Comparison of ENCODE assay signal across 9 mouse cellular contexts in the genomic region with DNA sequence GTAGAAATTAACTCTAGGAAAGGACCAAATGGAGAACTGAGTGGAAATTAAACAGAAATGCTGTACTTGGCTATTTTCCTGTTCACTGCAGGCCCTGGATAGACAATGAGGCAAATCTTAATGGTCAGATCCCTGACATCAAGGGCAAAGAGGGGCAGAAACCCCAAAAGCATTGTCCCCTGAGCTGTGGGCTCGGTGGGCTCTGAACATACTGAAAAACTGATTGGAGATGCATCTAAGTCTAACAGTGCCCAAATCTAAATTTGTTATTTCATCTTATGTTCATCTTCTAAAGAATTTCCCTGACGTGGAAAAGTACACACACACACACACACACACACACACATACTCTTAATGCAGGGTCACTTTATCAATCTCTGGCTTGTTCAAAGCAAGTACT. TPM values are rescaled to one million over a fixed set of nuclear protein-coding genes. Genes with fewer than 3 reads are reported as not detected.
DNase-seq lines count a peak whose midpoint lies in the region; ATAC-seq and TF ChIP-seq lines count a peak whose summit lies in the region.
"Had no signal": no experiment of that assay in that cellular context is flagged by ENCODE, and none has a peak within 500 bp of the region (broad histone marks: within the 10 kb centered on the region; RNA-seq: fewer than 3 reads in every experiment).

No protein-coding gene starts in this region.

- ATAC-seq in heart, embryonic 12.5 days (ENCODE audit: insufficient number of reproducible peaks, low FRiP score), result no peak
- ATAC-seq in forebrain, postnatal 0 days, result no peak
- no peak for ATAC-seq in liver, embryonic 14.5 days (ENCODE audit: insufficient read depth)

- DNase-seq in heart, postnatal 10 days, result no peak
- no peak for DNase-seq in forebrain, postnatal 0 days
- DNase-seq in liver, embryonic 14.5 days (ENCODE audit: low read depth in 3 of 3, low spot score in 3 of 3), result no peak
- no peak for DNase-seq in thymus, adult 18-20 months
- DNase-seq in ovary, adult 18-20 months (ENCODE audit: low spot score), result no peak
- DNase-seq in cerebellum, postnatal 36 days, result no peak
- DNase-seq: kidney, postnatal 14 days had no signal

- H3K27me3 ChIP-seq in heart, embryonic 12.5 days (replicated peaks), result no peaks in the 10 kb centered on the region
- peaks cover 23% of the 10 kb centered on the region; the same call in 1 of the 2 replicates for H3K27me3 ChIP-seq in E14TG2a.4 (ENCODE audit: insufficient read depth, low read length)
- no peaks in the 10 kb centered on the region for H3K27me3 ChIP-seq in forebrain, postnatal 0 days (ENCODE audit: insufficient read depth, low read length)
- no peaks in the 10 kb centered on the region; the same call in none of the 2 replicates for H3K27me3 ChIP-seq in liver, embryonic 14.5 days (ENCODE audit: control insufficient read depth, insufficient read depth, low read length)

- peak overlapping the region; percentile 87 for H3K4me3 ChIP-seq in heart, embryonic 12.5 days
- H3K4me3 ChIP-seq in E14TG2a.4 (replicated peaks; ENCODE audit: low read length), result peak overlapping the region; percentile 88; the same call in 1 of the 2 replicates
- H3K4me3 ChIP-seq in forebrain, postnatal 0 days (ENCODE audit: low read depth, low read length), result peak overlapping the region; percentile 84
- no peak overlapping the region for H3K4me3 ChIP-seq in liver, embryonic 14.5 days (ENCODE audit: insufficient read depth in 1 of 2, low read depth in 2 of 2, low read length in 2 of 2)

- H3K4me1 ChIP-seq in heart, embryonic 12.5 days (replicated peaks), result peaks cover 10% of the 10 kb centered on the region
- peaks cover 10% of the 10 kb centered on the region for H3K4me1 ChIP-seq in E14TG2a.4 (replicated peaks; ENCODE audit: low read depth, low read length)
- peaks cover 10% of the 10 kb centered on the region for H3K4me1 ChIP-seq in forebrain, postnatal 0 days (ENCODE audit: insufficient read depth)
- H3K4me1 ChIP-seq in liver, embryonic 14.5 days (replicated peaks; ENCODE audit: control insufficient read depth in 2 of 2, insufficient read depth in 2 of 2, low read length in 1 of 2), result no peaks in the 10 kb centered on the region

- 0 out of 2 replicates have a peak overlapping the region, but pooled peaks have one; percentile 7 for H3K9ac ChIP-seq in heart, embryonic 12.5 days
- no peak overlapping the region for H3K9ac ChIP-seq in forebrain, postnatal 0 days
- no peak overlapping the region for H3K9ac ChIP-seq in liver, embryonic 14.5 days (replicated peaks)

- H3K9me3 ChIP-seq in heart, embryonic 12.5 days (replicated peaks), result no peaks in the 10 kb centered on the region
- H3K9me3 ChIP-seq in E14TG2a.4 (ENCODE audit: low read length), result no peaks in the 10 kb centered on the region
- H3K9me3 ChIP-seq in forebrain, postnatal 0 days (ENCODE audit: low read length), result no peaks in the 10 kb centered on the region
- no peaks in the 10 kb centered on the region for H3K9me3 ChIP-seq in liver, embryonic 14.5 days (ENCODE audit: control insufficient read depth, low read length)

- intact Hi-C loops in heart, postnatal 10 days (cut with DNase I), result loop anchor here (2.0 kb wide), 1 partner anchor 27 kb away; the partner anchor contains the start of gene Smpd1

- TF ChIP-seq CTCF in E14TG2a.4 (conservative IDR thresholded peaks at IDR 0.05; ENCODE audit: low read length), result no peak
- no peak for TF ChIP-seq CTCF in forebrain, postnatal 0 days (IDR thresholded peaks at IDR 0.05; ENCODE audit: low read depth)
- TF ChIP-seq CTCF in liver, embryonic 14.5 days (IDR thresholded peaks at IDR 0.05; ENCODE audit: low read depth), result no peak

- H3K27ac ChIP-seq in heart, embryonic 12.5 days (ENCODE audit: poor library complexity, severe bottlenecking), result peak overlapping the region; percentile 66
- H3K27ac ChIP-seq in forebrain, postnatal 0 days (ENCODE audit: low read depth, low read length), result peak overlapping the region; percentile 97
- no peak overlapping the region for H3K27ac ChIP-seq in liver, embryonic 14.5 days

- WGBS in heart, embryonic 12.5 days, result 80% methylated on average over 2 of the region's 2 CpGs
- 58% methylated on average over 2 of the region's 2 CpGs for WGBS in forebrain, postnatal 0 days
- 58% methylated on average over 2 of the region's 2 CpGs for WGBS in liver, embryonic 14.5 days (ENCODE audit: insufficient replicate concordance)

- no peaks in the 10 kb centered on the region for H3K36me3 ChIP-seq in heart, embryonic 12.5 days
- no peaks in the 10 kb centered on the region for H3K36me3 ChIP-seq in E14TG2a.4 (ENCODE audit: insufficient read depth, low read length)
- H3K36me3 ChIP-seq in forebrain, postnatal 0 days (ENCODE audit: insufficient read depth), result no peaks in the 10 kb centered on the region
- no peaks in the 10 kb centered on the region for H3K36me3 ChIP-seq in liver, embryonic 14.5 days (replicated peaks; ENCODE audit: control insufficient read depth, insufficient read depth, low read depth)

- H3K4me2 ChIP-seq in heart, embryonic 12.5 days, result peak overlapping the region; percentile 84
- H3K4me2 ChIP-seq in forebrain, postnatal 0 days (ENCODE audit: low read depth), result peak overlapping the region; percentile 66
- peak overlapping the region; percentile 63; the same call in 1 of the 2 replicates for H3K4me2 ChIP-seq in liver, embryonic 14.5 days (ENCODE audit: low read depth)

- TF ChIP-seq EP300 in liver, embryonic 14.5 days (IDR thresholded peaks at IDR 0.05; ENCODE audit: low read depth), result no peak

RNA-seq across cellular contexts. Expression of gene Apbb1, which starts 0.5 kb away (rescaled TPM):
- polyA plus RNA-seq in heart, embryonic 12.5 days (2016; fragmentation: Nextera tagmentation; extraction: Ambion mirVana), result 48.8 and 52.9 TPM in 2 replicates
- 10 to 100 TPM; 67.0 to 76.3 TPM for total RNA-seq in heart, postnatal 10 days (2021)
- total RNA-seq in forebrain, postnatal 0 days (2014; rRNA removed), result 451 and 455 TPM in 2 replicates
- 329 and 350 TPM in 2 replicates for polyA plus RNA-seq in forebrain, postnatal 0 days (2015; fragmentation: Nextera tagmentation; extraction: Ambion mirVana)
- polyA plus RNA-seq in liver, embryonic 14.5 days (2012; rRNA removed), result 2.1 and 3.0 TPM in 2 replicates
- 1.6 and 2.3 TPM in 2 replicates for polyA plus RNA-seq in liver, embryonic 14.5 days (2014; fragmentation: Nextera tagmentation; extraction: Ambion mirVana)

RNA-seq across cellular contexts. Expression of gene Hpx, which starts 18.0 kb away (rescaled TPM):
- 0.33 and 1.9 TPM in 2 replicates for polyA plus RNA-seq in heart, embryonic 12.5 days (2016; fragmentation: Nextera tagmentation; extraction: Ambion mirVana)
- under 1 TPM; 0.17 to 0.34 TPM for total RNA-seq in heart, postnatal 10 days (2021)
- not detected in 2 replicates for total RNA-seq in forebrain, postnatal 0 days (2014; rRNA removed)
- 0.17 and 0.21 TPM in 2 replicates for polyA plus RNA-seq in forebrain, postnatal 0 days (2015; fragmentation: Nextera tagmentation; extraction: Ambion mirVana)
- 203 and 207 TPM in 2 replicates for polyA plus RNA-seq in liver, embryonic 14.5 days (2012; rRNA removed)
- polyA plus RNA-seq in liver, embryonic 14.5 days (2014; fragmentation: Nextera tagmentation; extraction: Ambion mirVana), result 276 and 285 TPM in 2 replicates

RNA-seq across cellular contexts. Expression of gene Smpd1, which starts 27.8 kb away (rescaled TPM):
- 52.4 and 54.6 TPM in 2 replicates for polyA plus RNA-seq in heart, embryonic 12.5 days (2016; fragmentation: Nextera tagmentation; extraction: Ambion mirVana)
- 100 to 1,000 TPM; 120 to 137 TPM for total RNA-seq in heart, postnatal 10 days (2021)
- 100 and 124 TPM in 2 replicates for total RNA-seq in forebrain, postnatal 0 days (2014; rRNA removed)
- polyA plus RNA-seq in forebrain, postnatal 0 days (2015; fragmentation: Nextera tagmentation; extraction: Ambion mirVana), result 88.8 and 100 TPM in 2 replicates
- polyA plus RNA-seq in liver, embryonic 14.5 days (2012; rRNA removed), result 9.3 and 11.5 TPM in 2 replicates
- polyA plus RNA-seq in liver, embryonic 14.5 days (2014; fragmentation: Nextera tagmentation; extraction: Ambion mirVana), result 22.3 and 25.2 TPM in 2 replicates

RNA-seq across cellular contexts. Expression of gene Trim3, which starts 51.4 kb away (rescaled TPM):
- 27.9 and 30.7 TPM in 2 replicates for polyA plus RNA-seq in heart, embryonic 12.5 days (2016; fragmentation: Nextera tagmentation; extraction: Ambion mirVana)
- 10 to 100 TPM; 34.4 to 36.9 TPM for total RNA-seq in heart, postnatal 10 days (2021)
- 142 and 160 TPM in 2 replicates for total RNA-seq in forebrain, postnatal 0 days (2014; rRNA removed)
- 70.5 and 93.0 TPM in 2 replicates for polyA plus RNA-seq in forebrain, postnatal 0 days (2015; fragmentation: Nextera tagmentation; extraction: Ambion mirVana)
- polyA plus RNA-seq in liver, embryonic 14.5 days (2012; rRNA removed), result 3.8 and 4.3 TPM in 2 replicates
- polyA plus RNA-seq in liver, embryonic 14.5 days (2014; fragmentation: Nextera tagmentation; extraction: Ambion mirVana), result 1.9 and 2.2 TPM in 2 replicates

RNA-seq across cellular contexts. Expression of gene Timm10b, which starts 57.9 kb away (rescaled TPM):
- polyA plus RNA-seq in heart, embryonic 12.5 days (2016; fragmentation: Nextera tagmentation; extraction: Ambion mirVana), result 142 and 155 TPM in 2 replicates
- total RNA-seq in heart, postnatal 10 days (2021), result 100 to 1,000 TPM in 1 of 2 experiments, 10 to 100 TPM in 1; 97.3 to 100 TPM
- 49.8 and 65.6 TPM in 2 replicates for total RNA-seq in forebrain, postnatal 0 days (2014; rRNA removed)
- polyA plus RNA-seq in forebrain, postnatal 0 days (2015; fragmentation: Nextera tagmentation; extraction: Ambion mirVana), result 160 and 167 TPM in 2 replicates
- 47.6 and 58.7 TPM in 2 replicates for polyA plus RNA-seq in liver, embryonic 14.5 days (2012; rRNA removed)
- 120 and 122 TPM in 2 replicates for polyA plus RNA-seq in liver, embryonic 14.5 days (2014; fragmentation: Nextera tagmentation; extraction: Ambion mirVana)

Comparison
In these comparisons a context has a peak if more than half of its experiments do, and no peak if none do; other contexts are left out.
1. H3K4me3 ChIP-seq: peak in heart, embryonic 12.5 days (single experiment), E14TG2a.4 (single experiment) and forebrain, postnatal 0 days (single experiment); none in liver, embryonic 14.5 days (0 of 2).
2. RNA of gene Apbb1, which starts 0.5 kb away (polyA plus RNA-seq): 329 to 350 TPM in forebrain, postnatal 0 days and 48.8 to 52.9 TPM in heart, embryonic 12.5 days; 1.6 to 3.0 TPM in liver, embryonic 14.5 days; every median in the first group is over 10 times any median in the second.
3. RNA of gene Hpx, which starts 18.0 kb away (polyA plus RNA-seq): 203 to 285 TPM in liver, embryonic 14.5 days; 0.33 to 1.9 TPM in heart, embryonic 12.5 days and 0.17 to 0.21 TPM in forebrain, postnatal 0 days; every median in the first group is over 10 times any median in the second.
4. Peak in every context shown above with its lines, with median percentiles within 50 percentile points of each other: H3K4me2 ChIP-seq.